ENCODE assay signal across 9 mouse cellular contexts in the genomic region with DNA sequence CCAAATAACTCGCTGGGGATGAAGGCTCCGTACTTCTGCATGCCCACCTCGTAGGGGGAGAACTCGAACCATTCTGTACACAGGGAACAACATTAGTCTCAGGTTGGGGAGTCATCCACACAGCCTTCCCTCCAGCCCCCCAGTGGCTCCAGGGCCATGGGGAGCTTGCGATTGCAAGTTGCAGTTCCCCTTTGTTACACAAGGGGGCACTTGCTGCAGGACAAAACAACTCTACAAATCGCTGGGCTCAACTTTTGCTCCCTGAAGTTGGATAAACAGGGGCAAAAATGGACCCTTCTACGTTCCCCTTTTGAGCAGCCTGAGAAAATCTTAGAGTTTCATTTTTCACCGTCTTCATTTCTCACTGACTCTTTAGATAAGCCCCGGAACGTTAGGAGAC. TPM values are rescaled to one million over a fixed set of nuclear protein-coding genes. Genes with fewer than 3 reads are reported as not detected.
DNase-seq lines count a peak whose midpoint lies in the region; ATAC-seq and TF ChIP-seq lines count a peak whose summit lies in the region.
"Had no signal": no experiment of that assay in that cellular context is flagged by ENCODE, and none has a peak within 500 bp of the region (broad histone marks: within the 10 kb centered on the region; RNA-seq: fewer than 3 reads in every experiment).

No protein-coding gene starts in this region.

- TF ChIP-seq EP300 in liver, embryonic 14.5 days (IDR thresholded peaks at IDR 0.05; ENCODE audit: low read depth): no peak

- no peaks in the 10 kb centered on the region for H3K27me3 ChIP-seq in neural tube, embryonic 15.5 days (replicated peaks)
- no peaks in the 10 kb centered on the region for H3K27me3 ChIP-seq in embryonic facial prominence, embryonic 11.5 days (ENCODE audit: control insufficient read depth, insufficient read depth, low read length)
- H3K27me3 ChIP-seq in intestine, postnatal 0 days (replicated peaks; ENCODE audit: control insufficient read depth, insufficient read depth, low read length): no peaks in the 10 kb centered on the region; the same call in 1 of the 2 replicates
- H3K27me3 ChIP-seq in liver, embryonic 14.5 days (ENCODE audit: control insufficient read depth, insufficient read depth, low read length): no peaks in the 10 kb centered on the region
- H3K27me3 ChIP-seq: stomach, embryonic 15.5 days had no signal

- no peak for ATAC-seq in neural tube, embryonic 15.5 days (ENCODE audit: low FRiP score)
- ATAC-seq in embryonic facial prominence, embryonic 11.5 days (replicated peaks; ENCODE audit: insufficient number of reproducible peaks, low FRiP score, low TSS enrichment, low read depth): no peak
- ATAC-seq in intestine, postnatal 0 days: no peak
- ATAC-seq in liver, embryonic 14.5 days (ENCODE audit: insufficient read depth): no peak
- ATAC-seq in activated CD4-positive, CD25-positive, alpha-beta regulatory T cell, adult 4 months: no peak

- H3K9ac ChIP-seq in neural tube, embryonic 15.5 days (replicated peaks): no peak overlapping the region
- no peak overlapping the region for H3K9ac ChIP-seq in embryonic facial prominence, embryonic 11.5 days (replicated peaks; ENCODE audit: low read length)
- H3K9ac ChIP-seq in intestine, postnatal 0 days (ENCODE audit: low read depth, low read length): no peak overlapping the region
- no peak overlapping the region for H3K9ac ChIP-seq in liver, embryonic 14.5 days (replicated peaks)
- H3K9ac ChIP-seq: stomach, embryonic 15.5 days had no signal

- no peaks in the 10 kb centered on the region for H3K4me1 ChIP-seq in neural tube, embryonic 15.5 days
- H3K4me1 ChIP-seq in embryonic facial prominence, embryonic 11.5 days (ENCODE audit: control insufficient read depth, insufficient read depth, low read length): no peaks in the 10 kb centered on the region
- no peaks in the 10 kb centered on the region for H3K4me1 ChIP-seq in intestine, postnatal 0 days (replicated peaks; ENCODE audit: control insufficient read depth, insufficient read depth, low read length)
- peaks cover 0 to 6% of the 10 kb centered on the region in 2 experiments; a peak in 2 of 4 replicates for H3K4me1 ChIP-seq in liver, embryonic 14.5 days (replicated peaks; ENCODE audit: control insufficient read depth in 2 of 2, insufficient read depth in 2 of 2, low read length in 1 of 2)
- H3K4me1 ChIP-seq: stomach, embryonic 15.5 days had no signal

- H3K36me3 ChIP-seq in neural tube, embryonic 15.5 days: no peaks in the 10 kb centered on the region
- H3K36me3 ChIP-seq in embryonic facial prominence, embryonic 11.5 days (replicated peaks; ENCODE audit: control insufficient read depth, insufficient read depth, low read depth, low read length): no peaks in the 10 kb centered on the region
- H3K36me3 ChIP-seq in intestine, postnatal 0 days (ENCODE audit: control insufficient read depth, insufficient read depth): no peaks in the 10 kb centered on the region
- no peaks in the 10 kb centered on the region for H3K36me3 ChIP-seq in liver, embryonic 14.5 days (replicated peaks; ENCODE audit: control insufficient read depth, insufficient read depth, low read depth)
- H3K36me3 ChIP-seq: stomach, embryonic 15.5 days had no signal

- H3K27ac ChIP-seq in neural tube, embryonic 15.5 days (replicated peaks): no peak overlapping the region
- no peak overlapping the region for H3K27ac ChIP-seq in embryonic facial prominence, embryonic 11.5 days (replicated peaks; ENCODE audit: low read depth, low read length)
- H3K27ac ChIP-seq in intestine, postnatal 0 days (ENCODE audit: low read depth, low read length): no peak overlapping the region
- no peak overlapping the region for H3K27ac ChIP-seq in liver, embryonic 14.5 days
- H3K27ac ChIP-seq: stomach, embryonic 15.5 days had no signal

- H3K9me3 ChIP-seq in neural tube, embryonic 15.5 days (replicated peaks): no peaks in the 10 kb centered on the region
- no peaks in the 10 kb centered on the region for H3K9me3 ChIP-seq in embryonic facial prominence, embryonic 11.5 days (replicated peaks; ENCODE audit: control insufficient read depth, low read length)
- H3K9me3 ChIP-seq in intestine, postnatal 0 days (ENCODE audit: control insufficient read depth): no peaks in the 10 kb centered on the region
- no peaks in the 10 kb centered on the region for H3K9me3 ChIP-seq in liver, embryonic 14.5 days (ENCODE audit: control insufficient read depth, low read length)
- H3K9me3 ChIP-seq: stomach, embryonic 15.5 days had no signal

- TF ChIP-seq CTCF in intestine, postnatal 0 days (IDR thresholded peaks at IDR 0.05; ENCODE audit: low read depth): peak; percentile 88
- TF ChIP-seq CTCF in liver, embryonic 14.5 days (IDR thresholded peaks at IDR 0.05; ENCODE audit: low read depth): peak; percentile 89

- H3K4me3 ChIP-seq in neural tube, embryonic 15.5 days (replicated peaks): no peak overlapping the region
- H3K4me3 ChIP-seq in embryonic facial prominence, embryonic 11.5 days (ENCODE audit: low read depth, low read length): no peak overlapping the region
- no peak overlapping the region for H3K4me3 ChIP-seq in intestine, postnatal 0 days (ENCODE audit: low read depth, low read length)
- H3K4me3 ChIP-seq in liver, embryonic 14.5 days (ENCODE audit: insufficient read depth in 1 of 2, low read depth in 2 of 2, low read length in 2 of 2): no peak overlapping the region
- H3K4me3 ChIP-seq: stomach, embryonic 15.5 days had no signal

- no peak overlapping the region for H3K4me2 ChIP-seq in neural tube, embryonic 15.5 days
- no peak overlapping the region for H3K4me2 ChIP-seq in embryonic facial prominence, embryonic 11.5 days (ENCODE audit: low read depth, low read length)
- no peak overlapping the region for H3K4me2 ChIP-seq in intestine, postnatal 0 days (replicated peaks; ENCODE audit: low read depth)
- H3K4me2 ChIP-seq in liver, embryonic 14.5 days (ENCODE audit: low read depth): no peak overlapping the region
- H3K4me2 ChIP-seq: stomach, embryonic 15.5 days had no signal

- WGBS in neural tube, embryonic 15.5 days: 34% methylated on average over 10 of the region's 10 CpGs
- 26% methylated on average over 10 of the region's 10 CpGs for WGBS in embryonic facial prominence, embryonic 11.5 days
- WGBS in intestine, postnatal 0 days: 21% methylated on average over 10 of the region's 10 CpGs
- 15% methylated on average over 10 of the region's 10 CpGs for WGBS in liver, embryonic 14.5 days (ENCODE audit: insufficient replicate concordance)

- peak; percentile 59 for DNase-seq in neural tube, embryonic 10.5 days (ENCODE audit: extremely low spot score, low spot score)
- peak; percentile 52 to 69 for DNase-seq in adrenal gland, postnatal 36 days
- peak; percentile 70 for DNase-seq in embryonic facial prominence, embryonic 11.5 days (ENCODE audit: low spot score)
- DNase-seq in liver, embryonic 14.5 days (ENCODE audit: low read depth in 3 of 3, low spot score in 3 of 3): no peak
- DNase-seq in retina, embryonic 14.5 days (ENCODE audit: low spot score): peak; percentile 76

RNA-seq across cellular contexts. Expression of a gene that starts 19.3 kb away (rescaled TPM):
- 15.9 and 27.7 TPM in 2 replicates for polyA plus RNA-seq in neural tube, embryonic 15.5 days (2015; fragmentation: Nextera tagmentation; extraction: Ambion mirVana)
- total RNA-seq in adrenal gland, postnatal 36 days (2021): 10 to 100 TPM; 44.5 to 48.7 TPM
- polyA plus RNA-seq in embryonic facial prominence, embryonic 11.5 days (2014; fragmentation: Nextera tagmentation; extraction: Ambion mirVana): 11.9 and 13.7 TPM in 2 replicates
- polyA plus RNA-seq in intestine, postnatal 0 days (2015; fragmentation: Nextera tagmentation; extraction: Ambion mirVana): 70.0 and 74.9 TPM in 2 replicates
- polyA plus RNA-seq in liver, embryonic 14.5 days (2012; rRNA removed): 4.7 and 6.8 TPM in 2 replicates
- 15.9 and 17.2 TPM in 2 replicates for polyA plus RNA-seq in liver, embryonic 14.5 days (2014; fragmentation: Nextera tagmentation; extraction: Ambion mirVana)
- polyA plus RNA-seq in activated CD4-positive, CD25-positive, alpha-beta regulatory T cell, adult 4 months (2017; shearing (Covaris generic)): 1 to 10 TPM; 7.2 to 9.1 TPM

Comparison
In these comparisons a context has a peak if more than half of its experiments do, and no peak if none do; other contexts are left out.
1. DNase-seq: peak in neural tube, embryonic 10.5 days (single experiment), adrenal gland, postnatal 36 days (2 of 2), embryonic facial prominence, embryonic 11.5 days (single experiment) and retina, embryonic 14.5 days (single experiment); none in liver, embryonic 14.5 days (0 of 3).